Mouse (Mus musculus): ENCODE data around the gene Lcp2. TPM values are rescaled to one million over a fixed set of nuclear protein-coding genes. Genes with fewer than 3 reads are reported as not detected.
"Not testable (repeated sequence)": the region's sequence is repeated elsewhere in the genome, so short reads cannot be mapped to it uniquely, and the experiment has no call there.

Gene Lcp2
- total RNA-seq, 2 experiments from 2014 or later = 0.88 to 1.6 TPM

DNA sequence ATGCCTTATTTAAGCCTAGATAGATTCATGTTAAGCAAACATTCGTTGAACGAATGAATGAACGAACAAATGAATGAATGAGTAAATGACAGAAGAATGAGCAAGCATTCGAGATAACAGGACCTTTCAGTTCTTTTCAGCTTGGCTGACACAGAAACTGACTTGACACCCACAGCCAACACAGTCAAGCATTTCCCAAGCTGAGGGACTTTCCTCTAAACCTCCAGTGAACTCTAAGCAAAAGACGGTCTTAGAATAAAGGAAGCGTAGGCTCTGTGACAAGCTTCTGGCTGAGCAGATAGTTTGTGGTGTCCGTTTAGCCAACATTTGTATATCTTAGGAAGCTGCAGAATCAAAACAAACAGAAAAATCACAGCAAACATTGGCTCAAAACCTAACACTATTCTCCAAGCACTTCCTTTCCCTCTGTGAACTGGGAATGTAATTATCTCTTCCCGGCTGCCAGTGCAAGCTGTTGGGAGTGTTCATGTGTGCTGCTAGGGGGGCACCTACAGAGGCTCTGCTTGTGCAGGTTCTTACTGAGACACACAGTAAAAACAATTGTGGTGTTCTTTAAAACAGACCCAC lies 39.5 kb downstream of the Lcp2 start:
- DNase-seq = no peak

DNA sequence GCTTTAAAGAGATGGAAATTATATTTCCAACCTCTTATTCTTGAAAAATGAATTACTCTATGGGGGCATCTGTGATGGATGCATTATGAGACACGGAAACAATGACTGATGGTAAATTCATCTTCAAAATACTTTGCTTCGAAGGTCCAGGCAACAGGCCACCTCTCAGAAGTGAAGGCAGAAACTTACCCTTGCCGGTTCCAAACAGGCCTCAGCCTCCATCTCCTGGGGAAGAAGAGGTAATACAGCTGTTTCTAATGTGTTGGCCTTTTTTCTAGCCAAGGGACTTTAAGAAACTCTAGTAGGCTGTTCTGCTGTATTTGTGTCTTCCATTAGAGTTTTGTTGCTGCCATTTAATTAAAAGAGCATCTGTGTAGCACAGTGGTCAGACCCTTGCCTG lies 40.3 kb downstream of the Lcp2 start:
- no peak for DNase-seq

- DNase-seq = no peak
Measured at GRCm38 (mm10) chr11:34098422-34098821, 51.7 kb downstream of the Lcp2 start, which contains the start of gene 4930469K13Rik. TSS of gene 4930469K13Rik (minus strand) at chr11:34098554.

GRCm38 (mm10) chr11:34101827-34102226 lies 55.1 kb downstream of the Lcp2 start:
- DNase-seq = no peak

DNA sequence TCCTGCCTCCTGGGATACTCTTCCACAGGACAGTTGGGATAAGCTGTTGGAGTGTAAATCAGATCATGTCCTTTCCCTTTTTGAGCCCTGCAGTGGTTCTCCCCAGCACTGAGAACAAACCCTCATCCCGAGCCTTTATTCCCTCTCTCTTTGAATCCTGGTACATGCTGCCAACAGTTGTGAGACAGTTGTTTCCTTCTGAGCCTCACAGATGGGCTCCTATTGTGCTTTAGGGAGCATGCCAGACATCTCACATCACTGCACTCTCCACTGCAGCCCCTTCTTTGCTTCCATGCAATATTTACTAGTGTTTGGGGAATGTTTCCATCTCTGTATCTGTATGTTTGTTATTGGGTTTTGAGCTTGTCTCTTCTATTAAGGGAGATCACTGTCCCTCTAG lies 58.2 kb downstream of the Lcp2 start:
- no peak for DNase-seq

- DNase-seq = no peak
Measured at GRCm38 (mm10) chr11:34109260-34109659, 62.5 kb downstream of the Lcp2 start.

GRCm38 (mm10) chr11:34111940-34112339 lies 65.2 kb downstream of the Lcp2 start:
- no peak for DNase-seq

DNA sequence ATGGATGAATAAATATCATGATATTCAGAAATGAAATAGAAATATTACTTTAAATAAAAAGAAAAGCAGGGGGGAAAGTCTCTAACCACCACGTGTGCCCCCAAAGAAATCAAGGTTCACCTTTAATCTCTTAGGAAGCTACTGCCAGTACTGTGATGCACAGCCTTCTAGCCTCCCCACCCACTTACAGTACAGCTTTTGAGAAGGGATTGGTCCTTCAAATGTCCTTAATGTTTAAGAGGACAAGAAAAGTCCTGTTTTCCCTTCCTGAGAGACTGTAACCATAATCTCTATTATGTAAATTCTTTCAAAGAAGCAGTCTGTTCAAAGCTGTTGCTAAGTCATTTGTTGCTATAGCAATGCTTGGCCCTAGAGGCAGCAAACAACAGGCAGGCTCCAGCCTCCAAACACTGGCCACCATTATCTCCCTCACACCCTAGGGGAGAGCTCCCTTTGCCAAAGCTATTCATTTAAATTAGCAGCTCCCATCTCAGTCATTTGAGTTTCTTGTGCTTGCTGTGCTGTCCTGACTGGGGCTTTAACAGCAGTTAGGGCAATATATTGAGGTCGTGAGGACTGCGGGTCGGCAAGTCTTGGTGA lies 66.2 kb downstream of the Lcp2 start:
- DNase-seq = no peak

GRCm38 (mm10) chr11:34113760-34114159 lies 67.0 kb downstream of the Lcp2 start:
- DNase-seq = no peak

- peak; percentile 7 for DNase-seq
Measured at GRCm38 (mm10) chr11:34116572-34117135, 69.9 kb downstream of the Lcp2 start.

DNA sequence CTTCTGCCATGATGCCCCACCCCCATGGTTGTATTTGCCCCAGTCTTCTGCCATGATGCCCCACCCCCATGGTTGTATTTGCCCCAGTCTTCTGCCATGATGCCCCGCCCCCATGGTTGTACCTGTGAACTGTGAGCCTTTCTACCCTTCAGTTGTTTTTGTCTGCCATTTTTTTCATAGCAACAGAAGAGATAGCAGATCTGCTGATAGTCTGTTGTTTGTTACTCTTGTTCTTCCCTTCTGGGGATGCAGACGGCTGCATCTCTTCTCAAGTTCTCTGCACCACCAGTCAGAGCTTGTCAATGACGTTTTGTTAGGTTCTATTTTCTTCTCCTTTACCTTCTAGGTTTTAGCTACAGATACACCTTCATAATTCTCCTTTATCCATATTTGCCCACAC lies 70.9 kb downstream of the Lcp2 start:
- no peak for DNase-seq

DNA sequence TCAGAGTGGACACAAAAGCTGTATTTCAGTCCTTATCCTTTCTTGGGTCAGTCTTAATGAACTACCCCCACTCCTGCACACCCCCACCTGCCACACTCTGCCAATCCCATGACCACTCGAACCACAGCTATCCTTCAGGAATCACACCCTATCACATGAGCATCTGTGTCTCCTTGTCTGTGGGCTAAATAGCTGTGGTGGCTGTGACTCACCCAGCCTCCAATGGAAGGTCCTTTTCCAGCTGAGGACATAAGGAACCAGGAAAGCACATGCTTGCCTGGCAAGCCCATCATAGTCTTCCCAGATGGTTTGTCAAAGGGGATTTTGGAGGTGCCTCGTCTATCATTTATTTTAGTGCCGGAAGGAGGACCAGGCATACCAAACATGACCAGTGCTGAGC lies 71.6 kb downstream of the Lcp2 start:
- no peak for DNase-seq

DNA sequence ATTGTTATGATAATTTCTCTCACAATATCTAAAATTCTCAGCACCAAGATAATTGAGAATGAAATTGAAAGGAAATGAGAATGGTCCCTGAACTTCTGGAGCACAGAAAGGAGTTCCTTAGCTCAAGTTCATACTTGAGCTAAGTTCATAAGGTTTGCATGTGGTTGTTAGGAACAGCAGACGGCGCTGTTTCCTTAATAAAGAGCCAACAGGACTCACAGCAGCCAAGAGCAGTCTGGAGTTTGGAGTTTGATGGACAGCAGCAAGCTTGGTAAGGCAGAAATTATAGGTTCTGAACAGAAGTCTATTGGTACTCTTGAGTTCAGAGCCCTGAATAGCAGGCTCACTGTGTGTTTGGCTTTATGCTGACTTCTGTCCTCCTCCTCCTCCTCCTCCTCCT lies 76.4 kb downstream of the Lcp2 start:
- peak; percentile 36 for DNase-seq

DNA sequence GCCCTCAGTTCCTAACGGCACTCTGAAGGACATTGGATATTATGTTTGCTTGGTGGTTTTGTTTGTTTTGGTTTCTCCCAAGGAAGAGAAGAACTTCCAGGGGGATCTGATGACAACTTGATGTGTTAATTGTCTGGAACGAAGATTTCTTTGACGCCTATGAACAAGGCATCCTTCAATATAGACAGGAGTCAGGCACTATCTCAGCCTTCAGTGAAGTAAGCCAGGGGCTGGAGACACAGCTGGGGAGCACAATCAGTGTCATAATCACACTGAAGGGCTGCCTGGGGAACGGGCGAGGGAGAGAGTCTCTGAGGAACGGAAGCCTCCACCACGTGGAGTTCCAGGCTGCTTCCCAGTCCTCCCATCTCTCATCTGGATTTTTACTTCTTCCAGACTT lies 78.1 kb downstream of the Lcp2 start:
- no peak for DNase-seq

- not testable (repeated sequence) for DNase-seq
Measured at GRCm38 (mm10) chr11:34125727-34126126, 79.0 kb downstream of the Lcp2 start.

DNA sequence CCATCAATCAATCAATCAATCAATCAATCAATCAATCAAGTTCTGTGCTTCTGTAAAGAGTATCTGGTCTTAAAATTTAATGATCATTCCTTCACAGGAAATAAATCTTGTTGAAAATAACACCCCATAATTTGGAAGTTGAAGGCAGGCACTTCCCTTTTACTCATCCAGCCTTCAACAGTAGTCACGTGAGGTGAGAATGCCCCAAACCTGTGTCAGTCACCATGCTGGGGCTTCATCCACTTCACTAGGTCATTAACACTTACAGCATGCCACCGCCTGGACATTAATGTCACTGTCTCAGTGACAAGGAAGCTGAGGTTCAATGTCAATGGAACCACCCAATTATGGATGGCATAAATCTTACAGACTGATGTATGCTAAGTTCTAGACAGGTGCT lies 81.7 kb downstream of the Lcp2 start:
- no peak for DNase-seq

- DNase-seq = no peak
Measured at GRCm38 (mm10) chr11:34139296-34139695, 92.6 kb downstream of the Lcp2 start.

Other genes with a start within 250 kb of the Lcp2 start
- 1 to 10 TPM in 1 of 2 experiments, under 1 TPM in 1; 0.86 to 1.0 TPM for gene Kcnmb1, start 83.9 kb upstream of the Lcp2 start, total RNA-seq (2021)
- gene Kcnip1, start 53.8 kb upstream of the Lcp2 start, total RNA-seq (2021) = not detected
- gene 4930469K13Rik, start 51.6 kb downstream of the Lcp2 start, total RNA-seq (2021) = not detected
- not detected for gene Foxi1, start 161.2 kb downstream of the Lcp2 start, total RNA-seq (2021)